Mouse (Mus musculus) neural tube, embryonic 11.5 days (tissue): ENCODE measurements around the gene Sh3rf1. TPM values are rescaled to one million over a fixed set of nuclear protein-coding genes. Genes with fewer than 3 reads are reported as not detected.

Experiments used
- ATAC-seq: fragments of 200-750 bp; cut with Nextera tagmentation; 2 replicates; pipeline ENCODE4 v1.8.0; 2017; ENCODE audit warnings: moderate number of reproducible peaks, mild to moderate bottlenecking, moderate TSS enrichment, moderate library complexity; ENCODE audit not compliant: insufficient read depth, low FRiP score, low TSS enrichment
- DNase-seq: peaks from one replicate; pipeline ENCODE4 v3.0.0-alpha.2; 2015; ENCODE audit warnings: low spot score
- H3K27ac ChIP-seq: fragments of 300-500 bp; sonication (generic); 2 replicates; pipeline ENCODE4 v1.5.1; 2014; ENCODE audit warnings: low read depth, mild to moderate bottlenecking, low read length
- H3K27me3 ChIP-seq: fragments of 300-500 bp; sonication (generic); 2 replicates; pipeline ENCODE4 v1.6.1; 2014; ENCODE audit warnings: mild to moderate bottlenecking, low read length, mixed read lengths; ENCODE audit not compliant: control insufficient read depth, insufficient read depth
- H3K36me3 ChIP-seq: fragments of 300-500 bp; sonication (generic); 2 replicates; pipeline ENCODE4 v1.6.1; 2014; ENCODE audit warnings: mild to moderate bottlenecking, low read length, moderate library complexity, mixed read lengths; ENCODE audit not compliant: control insufficient read depth, insufficient read depth
- H3K4me1 ChIP-seq: fragments of 300-500 bp; sonication (generic); 2 replicates; pipeline ENCODE4 v1.6.1; 2014; ENCODE audit warnings: low read length, mixed read lengths; ENCODE audit not compliant: control insufficient read depth, insufficient read depth
- H3K4me2 ChIP-seq: fragments of 300-500 bp; sonication (generic); 2 replicates; pipeline ENCODE4 v1.6.1; 2014; ENCODE audit warnings: low read depth, mild to moderate bottlenecking, moderate library complexity
- H3K4me3 ChIP-seq: fragments of 300-500 bp; sonication (generic); 2 replicates; pipeline ENCODE4 v1.5.1; 2014; ENCODE audit warnings: low read depth, low read length
- H3K9ac ChIP-seq: fragments of 300-500 bp; sonication (generic); 2 replicates; pipeline ENCODE4 v1.6.1; 2014; ENCODE audit warnings: mild to moderate bottlenecking, low read length
- H3K9me3 ChIP-seq: fragments of 300-500 bp; sonication (generic); 2 replicates; pipeline ENCODE4 v1.6.1; 2016; ENCODE audit warnings: low read length; ENCODE audit not compliant: control insufficient read depth
- WGBS: fragments of 180-500 bp; shearing (Covaris S2); extraction: QIAGEN DNeasy Blood & Tissue Kit; methylation state at CpG from one replicate; pipeline ENCODE4 v1.1.7; 2014; 5-methylcytosine and 5-hydroxymethylcytosine counted together
- polyA plus RNA-seq: library from polyadenylated mRNA; unstranded; fragments of >200 nt; fragmentation: Nextera tagmentation; extraction: Ambion mirVana; gene quantifications from 2 replicates; pipeline ENCODE4 v1.2.1, GENCODE M21; 2014

The Sh3rf1 gene
- polyA plus RNA-seq, 1 experiment from 2014 or later: 22.9 TPM

GRCm38 (mm10) chr8:61316813-61317534 lies 93.3 kb downstream of the Sh3rf1 start:
- H3K9ac ChIP-seq: no peak overlapping the region
- 75% methylated on average over 10 of the region's 10 CpGs for WGBS
- no peaks in the 10 kb centered on the region for H3K36me3 ChIP-seq
- no peaks in the 10 kb centered on the region for H3K9me3 ChIP-seq
- no peak overlapping the region for H3K27ac ChIP-seq
- no peaks in the 10 kb centered on the region for H3K27me3 ChIP-seq
- ATAC-seq (no peak), DNase-seq (no peak)
- no peak overlapping the region for H3K4me2 ChIP-seq
- no peak overlapping the region for H3K4me3 ChIP-seq
- peaks cover 3% of the 10 kb centered on the region; the same call in 1 of the 2 replicates for H3K4me1 ChIP-seq

- WGBS: 83% methylated on average over 6 of the region's 6 CpGs
- no peak overlapping the region for H3K27ac ChIP-seq
- no peak for ATAC-seq
These were observed 94.0 kb downstream of the Sh3rf1 start for GRCm38 (mm10) chr8:61317535-61318136.

GRCm38 (mm10) chr8:61321216-61321615 lies 97.5 kb downstream of the Sh3rf1 start:
- 0 out of 2 replicates have a peak overlapping the region, but pooled peaks have one; percentile 14 for H3K27ac ChIP-seq
- DNase-seq: no peak
- H3K9me3 ChIP-seq: no peaks in the 10 kb centered on the region
- 60% methylated on average over 3 of the region's 3 CpGs for WGBS
- H3K9ac ChIP-seq: no peak overlapping the region
- no peaks in the 10 kb centered on the region for H3K36me3 ChIP-seq
- H3K4me1 ChIP-seq: peaks cover 24% of the 10 kb centered on the region
- H3K27me3 ChIP-seq: no peaks in the 10 kb centered on the region
- H3K4me3 ChIP-seq: no peak overlapping the region
- no peak overlapping the region for H3K4me2 ChIP-seq
- ATAC-seq: no peak

More at GRCm38 (mm10) chr8:61317535-61318136, 94.0 kb downstream of the Sh3rf1 start:
- peaks cover 5% of the 10 kb centered on the region for H3K4me1 ChIP-seq
- DNase-seq: no peak
- H3K9me3 ChIP-seq: no peaks in the 10 kb centered on the region
- H3K27me3 ChIP-seq: no peaks in the 10 kb centered on the region
- no peak overlapping the region for H3K4me2 ChIP-seq
- no peak overlapping the region for H3K9ac ChIP-seq
- H3K36me3 ChIP-seq: no peaks in the 10 kb centered on the region
- no peak overlapping the region for H3K4me3 ChIP-seq

GRCm38 (mm10) chr8:61321780-61322179 lies 98.1 kb downstream of the Sh3rf1 start:
- no peak overlapping the region for H3K4me3 ChIP-seq
- no peak for ATAC-seq
- 54% methylated on average over 5 of the region's 5 CpGs for WGBS
- H3K9ac ChIP-seq: no peak overlapping the region
- H3K4me1 ChIP-seq: peaks cover 24% of the 10 kb centered on the region
- H3K36me3 ChIP-seq: no peaks in the 10 kb centered on the region
- no peak overlapping the region for H3K27ac ChIP-seq
- H3K27me3 ChIP-seq: no peaks in the 10 kb centered on the region
- H3K4me2 ChIP-seq: no peak overlapping the region
- H3K9me3 ChIP-seq: no peaks in the 10 kb centered on the region
- DNase-seq: no peak

GRCm38 (mm10) chr8:61322462-61322861 lies 98.8 kb downstream of the Sh3rf1 start:
- Histone ChIP-seq H3K27ac (no peak overlapping the region), H3K4me1 (peaks cover 24% of the 10 kb centered on the region), H3K4me3 (no peak overlapping the region), H3K9me3 (no peaks in the 10 kb centered on the region), H3K4me2 (no peak overlapping the region), H3K36me3 (no peaks in the 10 kb centered on the region), H3K27me3 (no peaks in the 10 kb centered on the region), H3K9ac (no peak overlapping the region)
- DNase-seq (no peak), ATAC-seq (no peak)
- WGBS: 41% methylated on average over 8 of the region's 8 CpGs

DNA sequence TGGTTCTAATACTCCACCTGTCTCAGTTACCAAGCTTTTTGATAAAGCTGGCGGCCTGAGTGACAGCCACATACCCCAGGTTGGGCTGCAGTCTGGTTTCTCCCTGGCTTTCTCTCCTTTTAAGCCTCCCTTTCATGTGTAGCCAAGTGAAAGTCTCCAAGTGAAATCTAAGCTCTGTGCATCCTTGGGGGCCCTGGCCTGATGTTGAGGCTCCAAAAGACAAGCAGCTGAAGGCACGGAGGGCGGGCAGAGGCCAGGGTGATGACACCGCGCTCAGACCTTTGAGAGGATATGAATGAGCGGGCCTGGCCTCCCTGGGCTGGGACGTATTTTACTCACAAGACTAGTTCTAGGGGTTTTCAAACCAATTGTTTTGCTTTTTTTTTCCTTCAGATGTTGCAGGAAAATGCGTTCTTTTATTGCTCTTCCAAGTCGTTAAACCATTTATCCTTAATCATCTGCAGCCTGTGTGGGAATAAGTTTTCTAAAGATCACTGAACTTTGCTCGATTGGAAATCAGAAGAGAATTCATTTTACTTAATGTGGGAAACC lies 100.8 kb downstream of the Sh3rf1 start:
- Histone ChIP-seq H3K27me3 (no peaks in the 10 kb centered on the region), H3K27ac (0 out of 2 replicates have a peak overlapping the region, but pooled peaks have one; percentile 35), H3K4me2 (no peak overlapping the region), H3K9me3 (no peaks in the 10 kb centered on the region), H3K4me1 (peaks cover 24% of the 10 kb centered on the region), H3K4me3 (no peak overlapping the region), H3K9ac (no peak overlapping the region), H3K36me3 (no peaks in the 10 kb centered on the region)
- WGBS: 19% methylated on average over 10 of the region's 10 CpGs
- DNase-seq (peak; percentile 45), ATAC-seq (no peak)

- no peak overlapping the region for H3K9ac ChIP-seq
- peaks cover 24% of the 10 kb centered on the region for H3K4me1 ChIP-seq
- no peak overlapping the region for H3K4me3 ChIP-seq
- 47% methylated on average over 16 of the region's 16 CpGs for WGBS
- no peak overlapping the region for H3K27ac ChIP-seq
- DNase-seq (no peak), ATAC-seq (peak; percentile 62)
- H3K36me3 ChIP-seq: no peaks in the 10 kb centered on the region
- H3K9me3 ChIP-seq: no peaks in the 10 kb centered on the region
- H3K27me3 ChIP-seq: no peaks in the 10 kb centered on the region
- no peak overlapping the region for H3K4me2 ChIP-seq
These were observed 101.5 kb downstream of the Sh3rf1 start for GRCm38 (mm10) chr8:61325014-61325715.

- WGBS: 90% methylated on average over 8 of the region's 8 CpGs
- no peaks in the 10 kb centered on the region for H3K36me3 ChIP-seq
- no peaks in the 10 kb centered on the region for H3K9me3 ChIP-seq
- H3K27me3 ChIP-seq: no peaks in the 10 kb centered on the region
- no peak for ATAC-seq
- no peak overlapping the region for H3K4me2 ChIP-seq
- no peak overlapping the region for H3K4me3 ChIP-seq
- peaks cover 20% of the 10 kb centered on the region for H3K4me1 ChIP-seq
- no peak overlapping the region for H3K27ac ChIP-seq
- DNase-seq: no peak
- no peak overlapping the region for H3K9ac ChIP-seq
These were observed 102.6 kb downstream of the Sh3rf1 start for GRCm38 (mm10) chr8:61326281-61326680.
